Mouse (Mus musculus): ENCODE results near the gene Tmem59l. TPM values are rescaled to one million over a fixed set of nuclear protein-coding genes. Genes with fewer than 3 reads are reported as not detected.
"Not testable (repeated sequence)": the region's sequence is repeated elsewhere in the genome, so short reads cannot be mapped to it uniquely, and the experiment has no call there.

Tmem59l gene
- polyA plus RNA-seq, 1 experiment from 2014 or later: 151 TPM

GRCm38 (mm10) chr8:70511174-70511573 lies 24.0 kb upstream of the Tmem59l start:
- not testable (repeated sequence) for H3K27me3 ChIP-seq (ENCODE audit: control insufficient read depth, insufficient read depth, low read depth, low read length); H3K9me3 ChIP-seq (replicated peaks; ENCODE audit: control insufficient read depth, low read length, poor library complexity, severe bottlenecking); ATAC-seq; H3K9ac ChIP-seq (ENCODE audit: low read depth, low read length)
- H3K27ac ChIP-seq (ENCODE audit: low read length): peak overlapping the region; percentile 93; the same call in 1 of the 2 replicates
- H3K4me2 ChIP-seq (ENCODE audit: low read length): peak overlapping the region; percentile 100
- H3K4me1 ChIP-seq (ENCODE audit: control insufficient read depth, insufficient read depth, low read length): peaks cover 17% of the 10 kb centered on the region
- peaks cover 14% of the 10 kb centered on the region for H3K36me3 ChIP-seq (ENCODE audit: control insufficient read depth, insufficient read depth, low read length)
- H3K4me3 ChIP-seq (ENCODE audit: low read depth, low read length): peak overlapping the region; percentile 95
- WGBS: 88% methylated on average over 6 of the region's 6 CpGs

DNA sequence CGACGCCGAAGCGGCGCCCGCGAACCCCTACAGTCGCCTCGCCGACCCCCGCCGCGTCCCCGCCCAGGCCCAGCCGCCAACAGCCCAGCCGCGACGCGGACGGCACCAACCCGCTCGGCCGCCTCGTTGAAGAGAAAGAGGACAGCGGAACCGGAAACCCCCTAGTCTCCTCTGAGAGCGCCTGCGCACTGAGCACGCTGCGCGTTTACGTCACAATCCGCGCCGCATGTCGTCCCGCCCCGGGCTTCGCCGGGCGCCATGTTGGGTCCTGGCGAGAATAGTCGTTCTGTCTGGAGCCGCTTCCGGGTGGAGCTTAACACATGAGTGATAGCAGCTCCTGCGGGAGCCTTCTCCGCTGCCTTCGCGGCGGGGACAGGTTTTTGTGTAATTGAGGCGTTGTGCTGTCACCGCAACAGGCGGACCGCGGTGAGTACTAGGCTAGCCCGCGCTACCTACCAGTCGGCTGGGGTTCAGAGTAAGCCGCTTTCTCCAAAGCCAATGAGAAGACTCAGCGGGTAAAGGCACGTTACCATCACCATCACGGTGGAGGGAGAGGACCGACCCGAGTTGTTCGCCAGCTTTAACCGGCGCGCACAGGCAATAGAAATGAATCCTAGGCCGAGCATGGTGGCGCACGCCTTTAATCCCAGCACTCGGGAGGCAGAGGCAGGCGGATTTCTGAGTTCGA lies 23.2 kb upstream of the Tmem59l start, which contains the start of gene Uba52:
Uba52 (minus strand) TSS at position 574 of the 688 bp plus-strand sequence.
- Histone ChIP-seq H3K27ac (ENCODE audit: low read length) (peak within 1 kb of the TSS; percentile 93), H3K4me1 (ENCODE audit: control insufficient read depth, insufficient read depth, low read length) (peaks cover 22% of the 10 kb centered on the region), H3K4me3 (ENCODE audit: low read depth, low read length) (peak within 1 kb of the TSS; percentile 95), H3K36me3 (ENCODE audit: control insufficient read depth, insufficient read depth, low read length) (peaks cover 11% of the 10 kb centered on the region), H3K9me3 (replicated peaks; ENCODE audit: control insufficient read depth, low read length, poor library complexity, severe bottlenecking) (no peaks in the 10 kb centered on the region), H3K27me3 (ENCODE audit: control insufficient read depth, insufficient read depth, low read depth, low read length) (no peaks in the 10 kb centered on the region), H3K9ac (ENCODE audit: low read depth, low read length) (peak within 1 kb of the TSS; percentile 97), H3K4me2 (ENCODE audit: low read length) (peak within 1 kb of the TSS; percentile 100)
- ATAC-seq: peak; percentile 84
- 2% methylated on average over 74 of the region's 74 CpGs for WGBS

DNA sequence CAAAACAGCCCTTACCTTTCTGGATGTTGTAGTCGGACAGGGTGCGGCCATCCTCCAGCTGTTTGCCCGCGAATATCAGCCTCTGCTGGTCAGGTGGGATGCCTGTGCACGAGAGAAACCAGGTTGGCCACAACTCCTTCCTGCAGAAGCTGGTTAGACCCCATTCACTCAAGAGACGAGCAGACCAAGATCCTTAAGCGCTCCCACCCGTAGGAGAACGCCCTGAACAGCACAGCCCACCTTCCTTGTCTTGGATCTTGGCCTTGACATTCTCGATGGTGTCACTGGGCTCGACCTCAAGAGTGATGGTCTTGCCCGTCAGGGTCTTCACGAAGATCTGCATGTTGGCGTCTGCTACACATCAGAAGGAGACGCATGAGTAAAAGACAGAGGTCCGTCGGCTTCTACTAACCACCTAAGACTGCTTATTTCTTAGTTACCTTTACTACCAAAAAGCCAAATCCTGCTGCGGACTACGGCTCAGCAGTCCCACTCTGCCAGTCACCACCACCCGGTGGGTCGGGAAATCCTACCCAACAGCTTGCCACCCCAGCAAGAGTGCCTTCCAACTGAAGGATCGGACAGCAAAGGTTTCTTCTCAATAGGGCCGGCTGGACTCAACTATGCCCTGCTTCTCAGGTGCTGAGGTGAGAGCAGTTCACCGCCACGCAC lies 22.3 kb upstream of the Tmem59l start:
- ATAC-seq: no peak
- Histone ChIP-seq H3K4me1 (ENCODE audit: control insufficient read depth, insufficient read depth, low read length) (peaks cover 28% of the 10 kb centered on the region), H3K4me2 (ENCODE audit: low read length) (peak overlapping the region; percentile 100), H3K27ac (ENCODE audit: low read length) (peak overlapping the region; percentile 93), H3K27me3 (ENCODE audit: control insufficient read depth, insufficient read depth, low read depth, low read length) (no peaks in the 10 kb centered on the region), H3K36me3 (ENCODE audit: control insufficient read depth, insufficient read depth, low read length) (peaks cover 12% of the 10 kb centered on the region), H3K4me3 (ENCODE audit: low read depth, low read length) (peak overlapping the region; percentile 95), H3K9ac (ENCODE audit: low read depth, low read length) (peak overlapping the region; percentile 97), H3K9me3 (replicated peaks; ENCODE audit: control insufficient read depth, low read length, poor library complexity, severe bottlenecking) (no peaks in the 10 kb centered on the region)
- WGBS: 15% methylated on average over 25 of the region's 25 CpGs

- Histone ChIP-seq H3K27me3 (ENCODE audit: control insufficient read depth, insufficient read depth, low read depth, low read length) (peaks cover 20% of the 10 kb centered on the region), H3K4me3 (ENCODE audit: low read depth, low read length) (no peak overlapping the region), H3K9me3 (replicated peaks; ENCODE audit: control insufficient read depth, low read length, poor library complexity, severe bottlenecking) (no peaks in the 10 kb centered on the region), H3K4me2 (ENCODE audit: low read length) (no peak overlapping the region), H3K4me1 (ENCODE audit: control insufficient read depth, insufficient read depth, low read length) (peaks cover 36% of the 10 kb centered on the region), H3K36me3 (ENCODE audit: control insufficient read depth, insufficient read depth, low read length) (peaks cover 15% of the 10 kb centered on the region), H3K9ac (ENCODE audit: low read depth, low read length) (no peak overlapping the region), H3K27ac (ENCODE audit: low read length) (no peak overlapping the region; the same call in 1 of the 2 replicates)
- no peak for ATAC-seq
- 64% methylated on average over 5 of the region's 5 CpGs for WGBS
These were observed 19.9 kb upstream of the Tmem59l start for GRCm38 (mm10) chr8:70507027-70507393.

- H3K36me3 ChIP-seq (ENCODE audit: control insufficient read depth, insufficient read depth, low read length): peaks cover 15% of the 10 kb centered on the region
- H3K4me1 ChIP-seq (ENCODE audit: control insufficient read depth, insufficient read depth, low read length): peaks cover 36% of the 10 kb centered on the region
- H3K4me2 ChIP-seq (ENCODE audit: low read length): peak within 1 kb of the TSS; percentile 91
- WGBS: 2% methylated on average over 40 of the region's 40 CpGs
- peak within 1 kb of the TSS; percentile 97 for H3K9ac ChIP-seq (ENCODE audit: low read depth, low read length)
- ATAC-seq: peak; percentile 84
- peak within 1 kb of the TSS; percentile 88 for H3K4me3 ChIP-seq (ENCODE audit: low read depth, low read length)
- peaks cover 25% of the 10 kb centered on the region for H3K27me3 ChIP-seq (ENCODE audit: control insufficient read depth, insufficient read depth, low read depth, low read length)
- H3K27ac ChIP-seq (ENCODE audit: low read length): peak within 1 kb of the TSS; percentile 98
- H3K9me3 ChIP-seq (replicated peaks; ENCODE audit: control insufficient read depth, low read length, poor library complexity, severe bottlenecking): no peaks in the 10 kb centered on the region
These were observed 19.3 kb upstream of the Tmem59l start, which contains the start of gene Rex1bd for GRCm38 (mm10) chr8:70506328-70507026. Rex1bd (minus strand) TSS chr8:70506752.

DNA sequence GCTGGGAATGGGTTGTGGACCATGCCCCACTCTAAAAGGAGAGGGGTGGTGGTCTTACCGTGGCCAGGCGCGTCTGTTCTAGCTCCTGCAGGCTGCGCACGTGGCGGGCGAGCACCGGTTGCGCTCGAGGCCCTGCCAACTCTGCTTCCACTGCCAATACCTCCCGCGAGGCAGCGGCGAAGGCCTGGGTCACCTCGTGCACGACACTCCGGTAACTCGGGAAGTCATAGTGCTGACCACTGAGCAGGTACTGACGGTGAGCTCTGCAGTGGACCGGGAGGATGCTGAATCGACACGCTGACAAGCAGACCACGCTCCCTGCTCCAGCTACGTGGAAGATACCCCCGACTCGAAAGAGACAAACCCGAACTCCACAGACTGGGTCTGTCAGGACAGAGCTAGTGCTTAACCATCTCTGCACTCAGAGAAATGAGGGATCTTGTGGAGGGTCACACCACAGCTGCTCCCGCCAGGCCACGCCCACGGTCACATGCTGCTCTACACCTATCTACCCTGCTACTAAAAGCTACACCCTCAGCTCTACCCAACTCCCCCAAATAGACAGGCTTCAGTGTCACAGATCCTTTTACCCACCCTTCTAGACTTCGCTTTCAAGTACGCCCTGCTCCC lies 18.7 kb upstream of the Tmem59l start:
- peak overlapping the region; percentile 88 for H3K4me3 ChIP-seq (ENCODE audit: low read depth, low read length)
- peak overlapping the region; percentile 98 for H3K27ac ChIP-seq (ENCODE audit: low read length)
- peaks cover 15% of the 10 kb centered on the region for H3K36me3 ChIP-seq (ENCODE audit: control insufficient read depth, insufficient read depth, low read length)
- H3K9ac ChIP-seq (ENCODE audit: low read depth, low read length): peak overlapping the region; percentile 97
- no peak; the same call in none of the 2 replicates for ATAC-seq
- H3K4me1 ChIP-seq (ENCODE audit: control insufficient read depth, insufficient read depth, low read length): peaks cover 34% of the 10 kb centered on the region
- H3K9me3 ChIP-seq (replicated peaks; ENCODE audit: control insufficient read depth, low read length, poor library complexity, severe bottlenecking): no peaks in the 10 kb centered on the region
- peaks cover 32% of the 10 kb centered on the region for H3K27me3 ChIP-seq (ENCODE audit: control insufficient read depth, insufficient read depth, low read depth, low read length)
- peak overlapping the region; percentile 91 for H3K4me2 ChIP-seq (ENCODE audit: low read length)
- WGBS: 36% methylated on average over 32 of the region's 32 CpGs

- 76% methylated on average over 3 of the region's 3 CpGs for WGBS
- Histone ChIP-seq H3K4me1 (ENCODE audit: control insufficient read depth, insufficient read depth, low read length) (peaks cover 36% of the 10 kb centered on the region), H3K36me3 (ENCODE audit: control insufficient read depth, insufficient read depth, low read length) (peaks cover 15% of the 10 kb centered on the region), H3K4me2 (ENCODE audit: low read length) (peak overlapping the region; percentile 15; the same call in 1 of the 2 replicates), H3K27ac (ENCODE audit: low read length) (no peak overlapping the region), H3K27me3 (ENCODE audit: control insufficient read depth, insufficient read depth, low read depth, low read length) (peaks cover 42% of the 10 kb centered on the region), H3K9me3 (replicated peaks; ENCODE audit: control insufficient read depth, low read length, poor library complexity, severe bottlenecking) (no peaks in the 10 kb centered on the region), H3K9ac (ENCODE audit: low read depth, low read length) (no peak overlapping the region), H3K4me3 (ENCODE audit: low read depth, low read length) (no peak overlapping the region)
- ATAC-seq: no peak
These were observed 17.7 kb upstream of the Tmem59l start for GRCm38 (mm10) chr8:70504851-70505250.

- peaks cover 46% of the 10 kb centered on the region for H3K27me3 ChIP-seq (ENCODE audit: control insufficient read depth, insufficient read depth, low read depth, low read length)
- no peaks in the 10 kb centered on the region for H3K9me3 ChIP-seq (replicated peaks; ENCODE audit: control insufficient read depth, low read length, poor library complexity, severe bottlenecking)
- H3K9ac ChIP-seq (ENCODE audit: low read depth, low read length): no peak overlapping the region
- no peak overlapping the region for H3K4me3 ChIP-seq (ENCODE audit: low read depth, low read length)
- ATAC-seq: no peak
- 63% methylated on average over 16 of the region's 16 CpGs for whole genome bisulfite sequencing
- H3K4me1 ChIP-seq (ENCODE audit: control insufficient read depth, insufficient read depth, low read length): peaks cover 32% of the 10 kb centered on the region
- no peak overlapping the region for H3K27ac ChIP-seq (ENCODE audit: low read length)
- H3K36me3 ChIP-seq (ENCODE audit: control insufficient read depth, insufficient read depth, low read length): peaks cover 15% of the 10 kb centered on the region
- H3K4me2 ChIP-seq (ENCODE audit: low read length): no peak overlapping the region
These were observed 17.1 kb upstream of the Tmem59l start for GRCm38 (mm10) chr8:70504291-70504716.
